Mouse (Mus musculus): ENCODE data around the gene Slc25a22.

DNA sequence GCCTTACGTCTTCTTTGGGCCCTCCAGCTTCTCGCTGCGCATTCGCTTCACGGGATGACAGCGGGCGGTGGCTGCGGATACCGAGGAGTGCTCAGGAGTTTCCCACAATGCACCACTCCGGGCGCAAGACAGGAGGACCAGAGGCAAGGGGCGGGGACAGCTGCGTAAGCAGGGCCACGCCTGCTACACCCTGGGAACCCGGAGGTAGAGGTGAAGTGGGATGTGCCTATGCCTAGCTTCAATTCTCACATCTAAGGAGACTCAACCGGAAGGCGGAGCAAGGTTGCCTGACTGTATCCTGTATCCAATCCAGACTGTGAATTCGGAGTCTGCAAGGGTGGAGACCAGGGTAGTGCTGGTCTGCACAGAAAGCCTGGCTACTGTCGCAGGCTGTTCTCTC lies 8.4 kb downstream of the Slc25a22 start, which contains the start of gene Cend1:
- TF ChIP-seq CTCF (IDR thresholded peaks at IDR 0.05; ENCODE audit: borderline replicate concordance, extremely low read depth, insufficient read depth, insufficient read length) (no peak), POLR2A (IDR thresholded peaks at IDR 0.05; ENCODE audit: borderline replicate concordance, extremely low read depth, insufficient read depth, insufficient read length, poor library complexity, severe bottlenecking) (no peak)
